Mouse (Mus musculus) bone marrow macrophage, adult 2 months (primary cell): ENCODE measurements around the gene Tjap1.

Source experiments
- CTCF ChIP-seq: IDR thresholded peaks from 2 replicates; pipeline ENCODE4 v1.5.1; 2012; ENCODE audit warnings: low read depth, mild to moderate bottlenecking, low read length, moderate library complexity
- POLR2A ChIP-seq: IDR thresholded peaks from 2 replicates; pipeline ENCODE4 v1.6.1; 2012; ENCODE audit warnings: mild to moderate bottlenecking, low read depth, low read length, borderline replicate concordance

DNA sequence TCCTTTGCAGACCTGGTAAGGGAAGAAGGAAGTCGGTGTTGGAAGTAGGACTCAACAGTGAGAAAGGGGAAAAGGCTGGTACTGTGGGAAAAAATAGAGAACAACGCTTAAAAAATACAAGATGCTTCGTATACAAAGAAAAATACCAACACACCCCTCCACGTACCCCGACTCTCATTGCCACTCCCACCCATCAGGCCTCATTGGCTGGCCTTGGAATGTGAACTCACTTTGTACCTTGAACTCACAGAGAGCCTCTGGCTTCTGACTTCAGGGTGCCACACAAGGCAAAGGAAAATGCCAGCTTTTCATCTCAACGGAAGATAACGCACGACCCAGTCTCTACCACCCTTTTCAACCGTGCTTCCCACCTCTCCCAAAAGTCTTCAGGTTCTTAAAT lies 314 bp upstream of the Tjap1 start:
- TF ChIP-seq POLR2A (no peak), CTCF (no peak)
